Mouse (Mus musculus): Measurements from ENCODE around the gene Mob2. TPM values are rescaled to one million over a fixed set of nuclear protein-coding genes. Genes with fewer than 3 reads are reported as not detected.

The Mob2 gene
- total RNA-seq, 1 experiment from 2014 or later = 53.6 TPM

GRCm38 (mm10) chr7:142045932-142046331 lies 14.9 kb downstream of the Mob2 start:
- no peak for ATAC-seq (replicated peaks in 1 of 2; ENCODE audit: insufficient read depth in 1 of 2, low FRiP score in 2 of 2, low TSS enrichment in 1 of 2, low read depth in 1 of 2, poor library complexity in 2 of 2, severe bottlenecking in 2 of 2)

- ATAC-seq (replicated peaks in 1 of 2; ENCODE audit: insufficient read depth in 1 of 2, low FRiP score in 2 of 2, low TSS enrichment in 1 of 2, low read depth in 1 of 2, poor library complexity in 2 of 2, severe bottlenecking in 2 of 2) = no peak
Observed at GRCm38 (mm10) chr7:142045344-142045743, 15.5 kb downstream of the Mob2 start.

- ATAC-seq (replicated peaks in 1 of 2; ENCODE audit: insufficient read depth in 1 of 2, low FRiP score in 2 of 2, low TSS enrichment in 1 of 2, low read depth in 1 of 2, poor library complexity in 2 of 2, severe bottlenecking in 2 of 2) = peak; percentile 73 to 91
Observed at GRCm38 (mm10) chr7:142040756-142041155, 20.1 kb downstream of the Mob2 start.

- peak; percentile 19 to 54; a peak in 1 of 4 replicates for ATAC-seq (replicated peaks in 1 of 2; ENCODE audit: insufficient read depth in 1 of 2, low FRiP score in 2 of 2, low TSS enrichment in 1 of 2, low read depth in 1 of 2, poor library complexity in 2 of 2, severe bottlenecking in 2 of 2)
Observed at GRCm38 (mm10) chr7:142037553-142038170, 23.2 kb downstream of the Mob2 start.

GRCm38 (mm10) chr7:142035048-142035811 lies 25.6 kb downstream of the Mob2 start:
- no peak for ATAC-seq (replicated peaks in 1 of 2; ENCODE audit: insufficient read depth in 1 of 2, low FRiP score in 2 of 2, low TSS enrichment in 1 of 2, low read depth in 1 of 2, poor library complexity in 2 of 2, severe bottlenecking in 2 of 2)

GRCm38 (mm10) chr7:142034198-142034597 lies 26.7 kb downstream of the Mob2 start:
- no peak for ATAC-seq (replicated peaks in 1 of 2; ENCODE audit: insufficient read depth in 1 of 2, low FRiP score in 2 of 2, low TSS enrichment in 1 of 2, low read depth in 1 of 2, poor library complexity in 2 of 2, severe bottlenecking in 2 of 2)

GRCm38 (mm10) chr7:142030073-142030472 lies 30.8 kb downstream of the Mob2 start:
- ATAC-seq (replicated peaks in 1 of 2; ENCODE audit: insufficient read depth in 1 of 2, low FRiP score in 2 of 2, low TSS enrichment in 1 of 2, low read depth in 1 of 2, poor library complexity in 2 of 2, severe bottlenecking in 2 of 2) = no peak

GRCm38 (mm10) chr7:142025926-142026325 lies 34.9 kb downstream of the Mob2 start:
- ATAC-seq (replicated peaks in 1 of 2; ENCODE audit: insufficient read depth in 1 of 2, low FRiP score in 2 of 2, low TSS enrichment in 1 of 2, low read depth in 1 of 2, poor library complexity in 2 of 2, severe bottlenecking in 2 of 2) = no peak

GRCm38 (mm10) chr7:142025196-142025595 lies 35.7 kb downstream of the Mob2 start:
- ATAC-seq (replicated peaks in 1 of 2; ENCODE audit: insufficient read depth in 1 of 2, low FRiP score in 2 of 2, low TSS enrichment in 1 of 2, low read depth in 1 of 2, poor library complexity in 2 of 2, severe bottlenecking in 2 of 2) = no peak

GRCm38 (mm10) chr7:142020827-142021226 lies 40.0 kb downstream of the Mob2 start:
- ATAC-seq (replicated peaks in 1 of 2; ENCODE audit: insufficient read depth in 1 of 2, low FRiP score in 2 of 2, low TSS enrichment in 1 of 2, low read depth in 1 of 2, poor library complexity in 2 of 2, severe bottlenecking in 2 of 2) = no peak

- no peak; a peak in 1 of 4 replicates for ATAC-seq (replicated peaks in 1 of 2; ENCODE audit: insufficient read depth in 1 of 2, low FRiP score in 2 of 2, low TSS enrichment in 1 of 2, low read depth in 1 of 2, poor library complexity in 2 of 2, severe bottlenecking in 2 of 2)
Observed at GRCm38 (mm10) chr7:142019699-142020098, 41.2 kb downstream of the Mob2 start.

- peak; percentile 69 to 77 for ATAC-seq (replicated peaks in 1 of 2; ENCODE audit: insufficient read depth in 1 of 2, low FRiP score in 2 of 2, low TSS enrichment in 1 of 2, low read depth in 1 of 2, poor library complexity in 2 of 2, severe bottlenecking in 2 of 2)
Observed at GRCm38 (mm10) chr7:142016562-142016961, 44.3 kb downstream of the Mob2 start.

GRCm38 (mm10) chr7:142001597-142002340 lies 59.1 kb downstream of the Mob2 start:
- ATAC-seq (replicated peaks in 1 of 2; ENCODE audit: insufficient read depth in 1 of 2, low FRiP score in 2 of 2, low TSS enrichment in 1 of 2, low read depth in 1 of 2, poor library complexity in 2 of 2, severe bottlenecking in 2 of 2) = no peak

- ATAC-seq (replicated peaks in 1 of 2; ENCODE audit: insufficient read depth in 1 of 2, low FRiP score in 2 of 2, low TSS enrichment in 1 of 2, low read depth in 1 of 2, poor library complexity in 2 of 2, severe bottlenecking in 2 of 2) = no peak
Observed at GRCm38 (mm10) chr7:142000661-142001060, 60.2 kb downstream of the Mob2 start.

- ATAC-seq (replicated peaks in 1 of 2; ENCODE audit: insufficient read depth in 1 of 2, low FRiP score in 2 of 2, low TSS enrichment in 1 of 2, low read depth in 1 of 2, poor library complexity in 2 of 2, severe bottlenecking in 2 of 2) = no peak
Observed at GRCm38 (mm10) chr7:141994121-141994520, 66.7 kb downstream of the Mob2 start.

GRCm38 (mm10) chr7:141991183-141991582 lies 69.7 kb downstream of the Mob2 start:
- no peak for ATAC-seq (replicated peaks in 1 of 2; ENCODE audit: insufficient read depth in 1 of 2, low FRiP score in 2 of 2, low TSS enrichment in 1 of 2, low read depth in 1 of 2, poor library complexity in 2 of 2, severe bottlenecking in 2 of 2)

- no peak for ATAC-seq (replicated peaks in 1 of 2; ENCODE audit: insufficient read depth in 1 of 2, low FRiP score in 2 of 2, low TSS enrichment in 1 of 2, low read depth in 1 of 2, poor library complexity in 2 of 2, severe bottlenecking in 2 of 2)
Observed at GRCm38 (mm10) chr7:141988314-141988806, 72.5 kb downstream of the Mob2 start.

- no peak for ATAC-seq (replicated peaks in 1 of 2; ENCODE audit: insufficient read depth in 1 of 2, low FRiP score in 2 of 2, low TSS enrichment in 1 of 2, low read depth in 1 of 2, poor library complexity in 2 of 2, severe bottlenecking in 2 of 2)
Observed at GRCm38 (mm10) chr7:141981237-141981636, 79.6 kb downstream of the Mob2 start.
